ENCODE assay signal across 9 mouse cellular contexts in genomic region chr9:63148410-63149371, GRCm38 (mm10). TPM values are rescaled to one million over a fixed set of nuclear protein-coding genes. Genes with fewer than 3 reads are reported as not detected.
DNase-seq lines count a peak whose midpoint lies in the region; ATAC-seq and TF ChIP-seq lines count a peak whose summit lies in the region.
"Had no signal": no experiment of that assay in that cellular context is flagged by ENCODE, and none has a peak within 500 bp of the region (broad histone marks: within the 10 kb centered on the region; RNA-seq: fewer than 3 reads in every experiment).

TSS of gene Skor1 (minus strand) at chr9:63148961.

- no peak for TF ChIP-seq CTCF in testis, adult 2 months (IDR thresholded peaks at IDR 0.05; ENCODE audit: control insufficient read depth, insufficient read depth, insufficient replicate concordance, low read depth, low read length)
- TF ChIP-seq CTCF in stomach, postnatal 0 days (IDR thresholded peaks at IDR 0.05; ENCODE audit: low read depth) = no peak

- ATAC-seq in liver, embryonic 13.5 days (ENCODE audit: low read depth) = no peak
- peak; percentile 25; the same call in 1 of the 2 replicates for ATAC-seq in stomach, postnatal 0 days (ENCODE audit: low FRiP score, low TSS enrichment)

- no peaks in the 10 kb centered on the region for H3K36me3 ChIP-seq in testis, adult 2 months (ENCODE audit: control insufficient read depth, insufficient read depth, low read length)
- no peaks in the 10 kb centered on the region for H3K36me3 ChIP-seq in liver, embryonic 13.5 days
- no peaks in the 10 kb centered on the region for H3K36me3 ChIP-seq in stomach, postnatal 0 days (ENCODE audit: control insufficient read depth, insufficient read depth, low read length)

- TF ChIP-seq POLR2A in testis, adult 2 months (IDR thresholded peaks at IDR 0.05; ENCODE audit: control insufficient read depth, low read depth, low read length) = no peak

- H3K9ac ChIP-seq in liver, embryonic 13.5 days = no peak within 1 kb of the TSS
- no peak within 1 kb of the TSS for H3K9ac ChIP-seq in stomach, postnatal 0 days (ENCODE audit: low read length)

- peak within 1 kb of the TSS; percentile 61 for H3K4me2 ChIP-seq in liver, embryonic 13.5 days
- peak within 1 kb of the TSS; percentile 62 for H3K4me2 ChIP-seq in stomach, postnatal 0 days (replicated peaks; ENCODE audit: low read depth)

- H3K4me1 ChIP-seq in testis, adult 2 months (ENCODE audit: control insufficient read depth, insufficient read depth, low read length) = peaks cover 39% of the 10 kb centered on the region
- peaks cover 21% of the 10 kb centered on the region for H3K4me1 ChIP-seq in liver, embryonic 13.5 days (replicated peaks)
- no peaks in the 10 kb centered on the region for H3K4me1 ChIP-seq in stomach, postnatal 0 days (replicated peaks; ENCODE audit: control insufficient read depth, insufficient read depth)

- no peaks in the 10 kb centered on the region; the same call in 1 of the 2 replicates for H3K9me3 ChIP-seq in liver, embryonic 13.5 days (replicated peaks)
- no peaks in the 10 kb centered on the region for H3K9me3 ChIP-seq in stomach, postnatal 0 days (ENCODE audit: control insufficient read depth, low read length)

- H3K27ac ChIP-seq in testis, adult 2 months (ENCODE audit: control insufficient read depth, insufficient read depth, low read depth, low read length) = no peak within 1 kb of the TSS
- no peak within 1 kb of the TSS for H3K27ac ChIP-seq in liver, embryonic 13.5 days
- H3K27ac ChIP-seq in stomach, postnatal 0 days (replicated peaks) = no peak within 1 kb of the TSS

- H3K27me3 ChIP-seq in testis, adult 2 months (ENCODE audit: control insufficient read depth, insufficient read depth, low read length) = peaks cover 15% of the 10 kb centered on the region
- peaks cover 100% of the 10 kb centered on the region for H3K27me3 ChIP-seq in liver, embryonic 13.5 days
- H3K27me3 ChIP-seq in stomach, postnatal 0 days (ENCODE audit: control insufficient read depth, insufficient read depth, low read length) = peaks cover 62% of the 10 kb centered on the region

- peak within 1 kb of the TSS; percentile 65 for H3K4me3 ChIP-seq in testis, adult 2 months (ENCODE audit: control insufficient read depth, low read depth, low read length)
- peak within 1 kb of the TSS; percentile 44 for H3K4me3 ChIP-seq in liver, embryonic 13.5 days (replicated peaks)
- H3K4me3 ChIP-seq in stomach, postnatal 0 days (ENCODE audit: low read depth, low read length) = peak within 1 kb of the TSS; percentile 45

- peak; percentile 48 to 56 for DNase-seq in cerebellum, postnatal 25 days
- DNase-seq in cerebellum, adult 11 months = no peak
- DNase-seq in testis, postnatal 14 days (ENCODE audit: low spot score) = no peak
- no peak for DNase-seq in liver, embryonic 13.5 days
- DNase-seq in stomach, postnatal 0 days (ENCODE audit: low spot score) = no peak
- no peak for DNase-seq in spleen, adult 18-20 months
- no peak for DNase-seq in left cerebral cortex, adult 8-10 months (ENCODE audit: low spot score in 2 of 2)

- TF ChIP-seq EP300 in stomach, postnatal 0 days (optimal IDR thresholded peaks at IDR 0.05) = no peak

- 1% methylated on average over 49 of the region's 108 CpGs for WGBS in liver, embryonic 13.5 days (ENCODE audit: insufficient replicate concordance)
- 2% methylated on average over 49 of the region's 108 CpGs for WGBS in stomach, postnatal 0 days

RNA-seq across cellular contexts. Expression of gene Skor1, which starts in this region (rescaled TPM):
- polyA plus RNA-seq in testis, adult 2 months (2012; rRNA removed) = 1.2 and 1.6 TPM in 2 replicates
- not detected in 2 replicates for polyA plus RNA-seq in liver, embryonic 13.5 days (2015; fragmentation: Nextera tagmentation; extraction: Ambion mirVana)
- polyA plus RNA-seq in stomach, postnatal 0 days (2015; fragmentation: Nextera tagmentation; extraction: Ambion mirVana) = not detected in 2 replicates
- under 1 TPM; 0.34 to 0.44 (median 0.37) TPM for total RNA-seq in left cerebral cortex, adult 8-10 months (2022)
- polyA plus RNA-seq: large intestine, adult 2 months had no signal

Comparison
In these comparisons a context has a peak if more than half of its experiments do, and no peak if none do; other contexts are left out.
1. DNase-seq: peak in cerebellum, postnatal 25 days (2 of 2); none in cerebellum, adult 11 months (single experiment), testis, postnatal 14 days (single experiment), liver, embryonic 13.5 days (single experiment), stomach, postnatal 0 days (single experiment), spleen, adult 18-20 months (0 of 2) and left cerebral cortex, adult 8-10 months (0 of 2).
2. Peak in ATAC-seq, H3K4me3 ChIP-seq and H3K4me2 ChIP-seq in stomach, postnatal 0 days; RNA of the gene not detected or under 1 TPM.
3. Peak in every context shown above with its lines, with median percentiles within 50 percentile points of each other: H3K4me3 ChIP-seq.